Mouse (Mus musculus) macrophage (primary cell): ENCODE results near the gene Slc36a2. TPM values are rescaled to one million over a fixed set of nuclear protein-coding genes. Genes with fewer than 3 reads are reported as not detected.

Experiments
- H3K27ac ChIP-seq: fragments of 350-480 bp; formaldehyde crosslinking; 2 replicates; pipeline ENCODE4 v1.9.0; 2021
- H3K36me3 ChIP-seq: fragments of 350-480 bp; formaldehyde crosslinking; 2 replicates; pipeline ENCODE4 v1.9.0; 2021; ENCODE audit errors: inconsistent target
- H3K4me3 ChIP-seq: fragments of 350-480 bp; formaldehyde crosslinking; 2 replicates; pipeline ENCODE4 v1.9.0; 2021; ENCODE audit errors: inconsistent target
- H3K79me2 ChIP-seq: fragments of 350-480 bp; formaldehyde crosslinking; 2 replicates; pipeline ENCODE4 v1.9.0; 2021; ENCODE audit errors: inconsistent target
- whole genome bisulfite sequencing: methylation state at CpG from one replicate; pipeline ENCODE4 v1.1.7; 2026; ENCODE audit warnings: inconsistent platforms; ENCODE audit not compliant: missing documents; 5-methylcytosine and 5-hydroxymethylcytosine counted together
- polyA plus RNA-seq: library from polyadenylated mRNA; stranded (reverse); fragments of 250-400 nt; gene quantifications from 3 replicates; pipeline ENCODE4 v1.2.4, GENCODE M21; 2018; ENCODE audit warnings: inconsistent platforms
- total RNA-seq, 78 experiments: library from RNA; depleted of rRNA; stranded (reverse); fragments of 250-400 nt; gene quantifications; 1 replicate in 9 of 78; 2 replicates in 24 of 78; 3 replicates in 43 of 78; 4 replicates in 2 of 78; pipeline ENCODE4 v1.2.4; 2018; ENCODE audit warnings: inconsistent platforms in 56 of 78

Slc36a2 gene
- not detected for total RNA-seq (2018; cell fraction: chromatin; rRNA removed)
- total RNA-seq (2018; cell fraction: cytosol; rRNA removed) = under 1 TPM in 1 of 26 experiments, not detected in 25; 0.09 TPM
- under 1 TPM in 1 of 26 experiments, not detected in 25; 0.24 TPM for total RNA-seq (2018; cell fraction: nucleus; rRNA removed)
- polyA plus RNA-seq = 0.12 TPM in 1 of 3 replicates, not detected in the others

DNA sequence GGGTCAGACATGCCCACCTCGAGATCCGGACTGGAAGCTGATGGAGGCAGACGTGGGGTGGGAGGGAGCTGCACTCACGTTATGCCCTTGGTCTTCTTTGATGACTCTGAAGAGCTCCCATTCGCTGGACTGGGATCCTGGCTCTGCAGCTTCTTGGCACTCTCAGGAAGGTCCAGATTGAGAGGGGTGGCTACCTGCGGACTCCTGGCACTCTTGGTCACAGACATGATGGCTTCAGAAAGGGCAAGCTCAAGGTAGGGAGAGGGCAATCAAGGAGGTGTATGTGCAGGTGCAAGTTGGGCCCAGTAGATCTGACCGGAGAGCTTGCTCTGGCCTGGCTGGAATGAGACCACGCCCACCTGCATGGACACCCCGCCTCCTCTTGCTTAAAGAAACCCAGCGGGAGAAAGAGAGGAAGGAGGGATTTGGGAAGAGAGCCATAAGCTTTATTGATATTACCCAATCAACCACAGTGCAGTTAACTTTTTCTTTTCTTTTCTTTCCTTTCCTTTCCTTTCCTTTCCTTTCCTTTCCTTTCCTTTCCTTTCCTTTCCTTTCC is at the start of gene Slc36a2:
Slc36a2 (minus strand) TSS at position 345 of the 559 bp plus-strand sequence.
- no peaks in the 10 kb centered on the region for H3K79me2 ChIP-seq
- WGBS = 69% methylated on average over 10 of the region's 10 CpGs
- H3K36me3 ChIP-seq = no peaks in the 10 kb centered on the region
- no peak within 1 kb of the TSS for H3K27ac ChIP-seq
- H3K4me3 ChIP-seq = no peak within 1 kb of the TSS

DNA sequence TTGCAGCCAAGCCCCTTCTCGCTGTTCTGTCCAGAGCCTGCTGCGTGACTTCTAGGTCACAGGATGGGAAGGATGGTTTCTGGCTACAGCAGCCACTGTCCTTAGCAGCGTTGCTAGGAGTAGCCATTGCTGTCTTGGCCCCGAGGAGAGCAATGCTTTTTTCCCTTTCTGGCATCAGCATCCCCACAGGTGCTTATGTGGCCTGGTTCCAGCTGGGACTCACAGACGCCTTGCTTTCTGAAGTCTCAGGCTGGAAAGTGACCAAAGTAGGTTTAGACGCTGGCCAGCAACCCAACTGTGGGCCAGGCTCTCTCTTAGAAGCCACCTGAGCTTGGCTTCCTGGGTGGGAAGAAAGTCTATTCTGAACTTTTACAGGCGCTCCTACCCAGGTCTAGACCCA is 49.4 kb upstream of the Slc36a2 start:
- Histone ChIP-seq H3K79me2 (no peaks in the 10 kb centered on the region), H3K36me3 (peaks cover 52% of the 10 kb centered on the region), H3K27ac (no peak overlapping the region), H3K4me3 (no peak overlapping the region)
- WGBS = 96% methylated on average over 7 of the region's 7 CpGs

DNA sequence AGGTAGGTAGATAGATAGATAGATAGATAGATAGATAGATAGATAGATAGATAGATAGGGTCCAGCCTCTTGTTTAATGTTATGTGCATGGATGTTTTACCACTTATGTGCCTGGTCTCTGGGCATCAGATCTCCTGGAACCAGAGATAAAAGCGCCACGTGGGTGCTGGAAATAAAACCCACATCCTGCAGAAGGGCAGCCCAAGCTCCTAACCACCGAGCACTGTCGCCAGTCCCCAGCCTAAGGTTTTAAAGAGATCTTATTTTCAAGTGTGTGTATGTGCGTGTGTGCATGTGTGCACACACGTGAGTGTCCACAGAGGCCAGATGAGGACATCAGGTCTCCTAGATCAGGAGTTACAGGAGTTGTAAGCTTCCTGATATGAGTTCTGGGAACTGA is 46.2 kb upstream of the Slc36a2 start:
- 41% methylated on average over 6 of the region's 6 CpGs for WGBS
- Histone ChIP-seq H3K27ac (no peak overlapping the region), H3K79me2 (no peaks in the 10 kb centered on the region), H3K4me3 (no peak overlapping the region), H3K36me3 (peaks cover 76% of the 10 kb centered on the region)

DNA sequence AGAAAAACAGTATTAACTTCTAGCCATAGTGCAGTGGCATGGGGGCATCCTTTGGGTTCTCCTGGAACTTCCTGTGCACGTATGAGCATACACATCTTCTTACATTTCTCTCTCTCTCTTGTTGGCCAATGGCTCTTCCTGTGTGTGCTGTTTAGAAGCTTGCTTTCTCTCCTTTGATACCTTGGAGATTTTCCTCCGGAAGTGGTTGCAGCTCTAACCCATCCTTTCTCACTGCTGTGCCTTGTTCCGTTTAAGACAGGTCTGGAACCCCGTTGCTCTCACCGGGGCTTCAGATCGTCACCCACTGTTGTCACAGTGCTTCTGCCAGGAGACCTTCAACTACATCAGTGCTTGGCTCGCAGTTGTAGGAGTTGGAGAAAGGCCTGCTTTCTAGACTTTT is 36.4 kb upstream of the Slc36a2 start:
- peaks cover 97% of the 10 kb centered on the region for H3K36me3 ChIP-seq
- H3K27ac ChIP-seq = no peak overlapping the region
- H3K4me3 ChIP-seq = no peak overlapping the region
- WGBS = 94% methylated on average over 7 of the region's 7 CpGs
- peaks cover 17% of the 10 kb centered on the region; the same call in 1 of the 2 replicates for H3K79me2 ChIP-seq

DNA sequence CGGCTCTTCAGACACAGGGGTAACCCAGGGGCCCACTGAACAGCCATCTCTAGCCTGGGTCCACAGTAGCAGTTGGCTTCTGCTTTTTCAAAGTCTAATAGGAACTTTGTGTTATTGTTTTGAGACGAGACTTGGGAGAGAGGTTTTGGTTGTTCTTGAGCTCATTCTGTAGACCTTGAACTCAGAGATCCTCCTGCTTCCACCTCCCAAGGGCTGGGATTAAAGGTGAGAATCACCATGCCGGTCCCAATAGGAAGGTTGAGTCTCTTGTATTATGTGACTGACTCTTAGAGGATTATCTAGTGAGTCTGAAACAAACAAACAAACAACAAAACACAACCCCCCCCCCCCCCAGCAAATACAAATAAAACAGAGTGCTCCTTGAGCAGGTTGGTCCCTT is 33.6 kb upstream of the Slc36a2 start:
- H3K36me3 ChIP-seq = peaks cover 79% of the 10 kb centered on the region
- peaks cover 46% of the 10 kb centered on the region for H3K79me2 ChIP-seq
- no peak overlapping the region for H3K27ac ChIP-seq
- no peak overlapping the region for H3K4me3 ChIP-seq
- WGBS = 91% methylated on average over 3 of the region's 3 CpGs

DNA sequence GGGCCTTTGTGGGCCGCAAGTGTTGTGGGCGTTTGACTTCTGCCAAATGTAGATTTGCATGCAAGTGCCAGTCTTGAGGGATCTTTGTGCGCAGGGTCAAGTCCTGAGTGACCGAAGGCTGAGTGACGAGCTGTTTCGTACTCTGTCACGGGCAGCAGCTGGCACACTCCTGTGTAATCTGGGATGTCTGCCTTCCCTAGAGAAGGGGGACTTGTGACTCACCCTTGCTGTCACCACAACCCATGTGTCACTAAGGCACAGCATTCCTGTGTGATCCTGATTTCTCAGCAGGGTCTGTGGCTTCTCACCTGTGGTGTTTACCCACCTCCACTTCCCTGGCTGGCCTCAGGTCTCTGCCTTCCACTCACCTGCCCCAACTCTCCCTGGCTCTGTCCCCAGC is 33.0 kb upstream of the Slc36a2 start:
- H3K79me2 ChIP-seq = peaks cover 52% of the 10 kb centered on the region
- no peak overlapping the region for H3K27ac ChIP-seq
- no peak overlapping the region for H3K4me3 ChIP-seq
- peaks cover 73% of the 10 kb centered on the region for H3K36me3 ChIP-seq
- 90% methylated on average over 7 of the region's 7 CpGs for whole genome bisulfite sequencing

DNA sequence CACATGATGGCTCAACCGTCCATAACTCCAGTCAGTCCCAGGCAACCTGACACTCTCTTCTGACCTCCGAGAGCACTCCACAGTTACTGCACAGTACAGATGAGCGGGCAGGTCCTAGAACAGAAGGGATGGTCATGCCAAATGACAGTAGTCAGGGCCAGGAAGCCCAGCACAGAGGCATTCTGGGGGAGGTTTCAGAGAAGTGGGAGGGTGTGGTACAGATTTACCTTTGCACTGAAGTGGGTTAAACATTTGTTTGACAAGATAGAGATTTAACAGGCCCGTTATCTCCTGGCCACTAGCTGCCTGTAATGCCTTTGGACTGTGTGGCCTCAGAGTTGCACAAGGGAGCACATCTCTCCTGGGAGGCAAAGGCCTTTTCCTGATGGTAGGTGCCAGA is 32.5 kb upstream of the Slc36a2 start:
- Histone ChIP-seq H3K4me3 (no peak overlapping the region), H3K27ac (no peak overlapping the region), H3K79me2 (peaks cover 56% of the 10 kb centered on the region), H3K36me3 (peaks cover 69% of the 10 kb centered on the region)
- 96% methylated on average over 4 of the region's 4 CpGs for WGBS

DNA sequence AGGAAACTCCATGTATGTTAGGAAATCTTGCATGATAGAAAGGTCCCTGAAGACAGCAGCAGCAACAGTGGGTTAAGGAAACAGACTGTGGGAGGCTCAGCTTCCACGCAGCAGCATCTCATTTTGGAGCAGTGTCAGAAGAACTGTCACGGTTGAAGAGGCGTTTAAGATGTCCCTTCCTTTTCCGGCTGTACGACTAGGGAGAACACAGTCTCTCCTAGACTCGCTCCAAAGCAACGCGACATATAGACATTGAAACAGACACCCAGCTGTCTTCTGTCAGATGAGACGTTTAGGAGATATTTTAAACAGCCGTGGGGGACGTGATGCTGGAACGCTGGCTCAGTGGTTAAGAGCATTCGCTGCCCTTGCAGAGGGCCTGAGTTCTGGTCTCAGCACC is 32.0 kb upstream of the Slc36a2 start:
- no peak overlapping the region for H3K27ac ChIP-seq
- H3K79me2 ChIP-seq = peaks cover 62% of the 10 kb centered on the region
- 96% methylated on average over 13 of the region's 13 CpGs for WGBS
- H3K4me3 ChIP-seq = no peak overlapping the region
- H3K36me3 ChIP-seq = peaks cover 63% of the 10 kb centered on the region

DNA sequence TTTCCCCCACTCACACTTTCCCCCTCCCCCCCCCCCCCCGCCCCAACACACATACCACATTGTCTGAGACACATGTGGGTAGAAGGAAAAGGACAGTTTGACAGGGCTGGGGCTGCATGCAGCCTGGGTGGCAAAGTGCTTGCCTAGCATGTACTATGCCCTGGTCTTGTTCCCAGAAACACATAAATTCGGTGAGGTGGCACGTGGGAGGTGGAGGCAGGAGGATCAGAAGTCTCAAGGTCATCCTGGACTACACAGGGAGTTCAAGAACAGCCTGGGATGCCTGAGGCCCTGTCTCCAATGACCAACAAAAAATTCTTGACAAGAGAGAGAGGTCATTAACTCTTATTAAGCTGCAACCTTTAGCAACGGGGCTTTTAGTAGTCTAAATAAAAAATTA is 31.2 kb upstream of the Slc36a2 start:
- H3K79me2 ChIP-seq = peaks cover 70% of the 10 kb centered on the region
- no peak overlapping the region for H3K27ac ChIP-seq
- H3K4me3 ChIP-seq = no peak overlapping the region
- WGBS = 84% methylated on average over 3 of the region's 4 CpGs
- H3K36me3 ChIP-seq = peaks cover 56% of the 10 kb centered on the region

DNA sequence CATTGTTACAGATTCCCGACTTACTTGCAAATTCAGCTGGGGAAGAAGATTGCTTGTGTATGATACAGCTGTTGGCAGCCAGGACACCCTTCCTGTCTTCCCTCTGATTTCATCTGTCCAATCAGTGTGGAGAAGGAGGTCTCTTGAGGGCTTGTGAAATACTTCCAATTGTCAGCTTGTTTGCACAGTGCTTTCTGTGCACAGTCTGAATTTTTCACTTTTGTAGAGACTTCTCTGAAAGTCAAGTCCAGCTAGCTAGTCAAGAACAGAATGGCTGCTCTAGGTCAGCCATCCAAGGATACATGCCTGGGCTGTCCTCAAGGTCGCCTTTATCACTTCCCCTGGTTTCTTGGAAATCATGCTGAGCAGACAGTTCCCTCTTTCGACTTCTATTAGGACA is 30.1 kb upstream of the Slc36a2 start:
- H3K4me3 ChIP-seq = no peak overlapping the region
- H3K36me3 ChIP-seq = peaks cover 45% of the 10 kb centered on the region
- peaks cover 81% of the 10 kb centered on the region for H3K79me2 ChIP-seq
- H3K27ac ChIP-seq = no peak overlapping the region
- 52% methylated on average over 3 of the region's 3 CpGs for WGBS

DNA sequence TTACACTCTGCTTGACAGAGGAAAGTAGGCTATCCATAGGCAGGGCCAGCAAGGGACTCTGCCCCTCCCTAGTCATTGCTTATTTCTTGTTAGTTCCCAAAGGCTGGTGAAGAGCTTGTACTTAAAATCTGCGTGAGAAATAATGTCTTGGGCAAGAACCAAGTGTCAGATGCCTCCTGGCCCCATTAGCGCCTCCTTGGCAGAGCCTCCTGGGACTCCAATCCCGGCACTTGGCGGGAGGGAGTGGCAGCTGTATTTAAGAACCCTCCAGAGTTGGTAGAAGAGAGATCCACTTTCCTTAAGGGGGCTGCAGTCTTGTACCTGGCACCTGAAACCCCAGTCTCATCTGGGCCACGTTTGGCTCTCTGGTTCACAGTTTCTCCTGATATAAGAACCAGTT is 29.3 kb upstream of the Slc36a2 start:
- H3K27ac ChIP-seq = no peak overlapping the region
- WGBS = 84% methylated on average over 5 of the region's 5 CpGs
- peaks cover 89% of the 10 kb centered on the region for H3K79me2 ChIP-seq
- H3K36me3 ChIP-seq = peaks cover 37% of the 10 kb centered on the region
- H3K4me3 ChIP-seq = no peak overlapping the region

DNA sequence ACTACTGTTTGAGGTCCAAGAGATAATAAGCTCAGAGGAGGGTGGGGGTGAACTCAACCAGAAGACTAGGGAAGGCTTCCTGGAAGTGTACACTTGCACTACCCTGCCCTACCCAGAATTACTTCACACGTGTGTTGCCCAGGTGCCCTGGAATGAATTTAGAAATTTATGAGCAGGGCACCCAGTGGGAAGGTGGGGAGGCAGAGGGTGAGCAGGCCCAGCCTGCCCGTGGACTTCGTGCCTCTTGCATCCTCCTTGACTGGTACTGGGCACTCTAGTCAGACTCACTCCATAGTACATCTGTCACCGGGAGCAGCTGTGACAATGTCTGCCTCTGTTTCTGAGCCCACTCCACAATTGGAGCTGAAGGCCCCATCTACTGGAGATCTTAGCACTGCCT is 28.6 kb upstream of the Slc36a2 start:
- Histone ChIP-seq H3K36me3 (peaks cover 32% of the 10 kb centered on the region), H3K4me3 (no peak overlapping the region), H3K27ac (no peak overlapping the region), H3K79me2 (peaks cover 94% of the 10 kb centered on the region)
- WGBS = 94% methylated on average over 4 of the region's 4 CpGs

DNA sequence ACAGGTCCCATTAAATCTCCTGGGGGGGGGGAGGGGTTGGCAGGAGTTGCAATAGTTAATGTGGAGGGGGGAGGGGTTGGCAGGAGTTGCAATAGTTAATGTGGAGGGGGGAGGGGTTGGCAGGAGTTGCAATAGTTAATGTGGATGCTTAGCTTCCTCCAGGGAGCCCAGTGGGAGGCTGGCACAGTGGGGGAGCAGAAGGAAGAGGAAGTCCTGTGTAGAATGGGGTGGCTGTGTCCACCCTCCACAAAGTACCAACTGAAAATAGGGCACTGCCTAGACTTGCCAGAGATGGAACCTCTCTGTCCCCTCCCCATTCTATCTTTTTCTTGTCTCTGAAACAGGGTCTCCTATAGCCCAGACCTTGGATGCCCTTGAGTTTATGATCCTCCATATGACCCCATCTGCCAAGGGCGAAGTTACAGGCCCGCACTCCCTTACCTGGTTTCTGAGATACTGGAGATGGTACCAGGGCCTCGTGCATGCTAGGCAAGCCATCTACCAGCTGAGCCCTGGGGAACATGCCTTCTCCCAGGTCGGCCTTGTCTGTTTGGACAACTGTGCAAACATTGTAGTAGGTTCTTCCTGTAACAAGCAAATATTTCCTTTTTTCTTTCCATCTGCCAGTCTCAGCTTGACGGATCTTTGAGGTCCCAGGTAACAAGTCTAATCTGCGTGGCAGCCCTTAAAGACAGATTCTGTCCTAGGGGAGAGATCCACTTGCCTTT is 24.9 kb upstream of the Slc36a2 start:
- peaks cover 7% of the 10 kb centered on the region; the same call in 1 of the 2 replicates for H3K36me3 ChIP-seq
- H3K79me2 ChIP-seq = peaks cover 92% of the 10 kb centered on the region
- H3K27ac ChIP-seq = peak overlapping the region; percentile 96
- no peak overlapping the region for H3K4me3 ChIP-seq
- 54% methylated on average over 6 of the region's 6 CpGs for WGBS

DNA sequence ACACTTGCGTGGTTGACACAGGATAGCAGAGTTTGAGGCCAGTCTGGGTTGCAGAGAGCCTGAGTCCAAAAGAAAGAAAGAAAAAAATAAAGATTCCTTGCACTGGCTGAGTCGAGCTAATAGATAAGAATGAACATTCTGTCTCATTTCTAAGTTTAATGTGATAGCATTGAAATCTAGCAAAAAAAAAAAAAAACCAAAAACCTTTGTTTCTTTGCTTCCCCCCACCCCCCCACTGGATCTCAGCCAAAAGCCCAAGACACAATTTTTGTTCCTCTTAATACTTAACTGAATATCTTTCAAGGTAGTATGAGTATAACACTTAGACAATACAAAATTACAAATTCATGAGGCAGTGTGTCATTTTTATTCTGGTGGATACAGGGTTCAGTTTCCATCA is 24.2 kb upstream of the Slc36a2 start:
- Histone ChIP-seq H3K79me2 (peaks cover 90% of the 10 kb centered on the region), H3K36me3 (peaks cover 2% of the 10 kb centered on the region; the same call in 1 of the 2 replicates), H3K4me3 (peak overlapping the region; percentile 8; the same call in 1 of the 2 replicates), H3K27ac (peak overlapping the region; percentile 96)
- 25% methylated on average over 1 of the region's 2 CpGs for WGBS

DNA sequence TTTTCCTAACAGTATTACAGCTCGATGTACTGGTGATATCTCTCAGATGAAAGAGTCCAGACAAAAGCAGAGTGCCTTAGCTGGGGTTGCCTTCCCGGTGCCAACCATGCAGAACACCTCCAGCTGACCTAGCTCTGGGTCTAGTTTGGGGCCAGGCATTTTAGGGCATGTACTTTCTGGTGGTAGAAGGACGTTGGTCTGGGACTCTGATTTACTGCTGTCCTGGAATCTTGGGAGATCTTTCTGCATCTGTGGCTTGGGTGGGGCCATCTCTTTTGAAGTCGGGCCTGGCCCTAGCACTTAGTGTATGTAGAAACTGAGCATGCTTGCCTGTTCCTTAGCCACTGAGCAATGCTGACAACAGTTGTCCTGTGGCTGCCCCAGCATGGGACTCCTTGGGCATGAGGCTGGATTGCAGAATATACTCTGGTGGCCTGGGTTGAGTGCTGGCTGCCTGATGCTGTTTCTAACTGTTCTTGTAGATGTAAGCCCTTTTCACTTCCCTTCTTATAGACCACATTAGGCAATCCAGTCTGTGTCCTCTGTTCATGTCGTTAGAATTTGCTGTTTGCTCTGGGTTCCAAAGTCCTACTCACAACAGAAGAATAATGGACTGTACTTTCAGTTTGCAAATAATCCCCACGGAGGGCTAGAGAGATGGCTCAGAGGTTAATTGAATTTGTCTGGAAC is 23.3 kb upstream of the Slc36a2 start:
- Histone ChIP-seq H3K27ac (peak overlapping the region; percentile 96), H3K36me3 (no peaks in the 10 kb centered on the region), H3K79me2 (peaks cover 81% of the 10 kb centered on the region), H3K4me3 (peak overlapping the region; percentile 8; the same call in 1 of the 2 replicates)
- 23% methylated on average over 6 of the region's 6 CpGs for WGBS
